Mouse (Mus musculus) intestine, embryonic 16.5 days (tissue): ENCODE data around the gene Klk9. TPM values are rescaled to one million over a fixed set of nuclear protein-coding genes. Genes with fewer than 3 reads are reported as not detected.

Experiments used
- ATAC-seq: fragments of 200-750 bp; cut with Nextera tagmentation; 2 replicates; pipeline ENCODE4 v1.8.0; 2017; ENCODE audit warnings: moderate TSS enrichment, moderate library complexity
- H3K27ac ChIP-seq: fragments of 300-500 bp; sonication (generic); 2 replicates; pipeline ENCODE4 v1.5.1; 2014; ENCODE audit warnings: mild to moderate bottlenecking, low read length
- H3K27me3 ChIP-seq: fragments of 300-500 bp; sonication (generic); replicated peaks from 2 replicates; pipeline ENCODE4 v1.6.1; 2014; ENCODE audit warnings: low read length, control low read depth, mixed read lengths; ENCODE audit not compliant: control insufficient read depth, insufficient read depth
- H3K36me3 ChIP-seq: fragments of 300-500 bp; sonication (generic); 2 replicates; pipeline ENCODE4 v1.6.1; 2014; ENCODE audit warnings: low read length, control low read depth; ENCODE audit not compliant: control insufficient read depth, insufficient read depth
- H3K4me1 ChIP-seq: fragments of 300-500 bp; sonication (generic); 2 replicates; pipeline ENCODE4 v1.6.1; 2014; ENCODE audit warnings: low read length, control low read depth, mixed read lengths; ENCODE audit not compliant: control insufficient read depth, insufficient read depth
- H3K4me2 ChIP-seq: fragments of 300-500 bp; sonication (generic); 2 replicates; pipeline ENCODE4 v1.6.1; 2014; ENCODE audit warnings: low read depth, low read length, control low read depth
- H3K4me3 ChIP-seq: fragments of 300-500 bp; sonication (generic); 2 replicates; pipeline ENCODE4 v1.5.1; 2014; ENCODE audit warnings: mild to moderate bottlenecking, low read length
- H3K9ac ChIP-seq: fragments of 300-500 bp; sonication (generic); 2 replicates; pipeline ENCODE4 v1.6.1; 2014; ENCODE audit warnings: low read depth, low read length
- H3K9me3 ChIP-seq: fragments of 300-500 bp; sonication (generic); 2 replicates; pipeline ENCODE4 v1.6.1; 2016; ENCODE audit warnings: low read length, control low read depth; ENCODE audit not compliant: control insufficient read depth
- WGBS: fragments of 180-500 bp; shearing (Covaris S2); extraction: QIAGEN DNeasy Blood & Tissue Kit; methylation state at CpG from one replicate; pipeline ENCODE4 v1.1.7; 2014; 5-methylcytosine and 5-hydroxymethylcytosine counted together
- polyA plus RNA-seq: library from polyadenylated mRNA; unstranded; fragments of >200 nt; fragmentation: Nextera tagmentation; extraction: Ambion mirVana; gene quantifications from 2 replicates; pipeline ENCODE4 v1.2.1, GENCODE M21; 2015

Gene Klk9
- polyA plus RNA-seq, 1 experiment from 2014 or later = not detected

- Histone ChIP-seq H3K36me3 (no peaks in the 10 kb centered on the region), H3K4me3 (peak overlapping the region; percentile 41), H3K4me2 (peak overlapping the region; percentile 87), H3K27me3 (peaks cover 5% of the 10 kb centered on the region; the same call in 1 of the 2 replicates), H3K4me1 (peaks cover 9% of the 10 kb centered on the region; the same call in 1 of the 2 replicates), H3K9me3 (no peaks in the 10 kb centered on the region), H3K27ac (no peak overlapping the region), H3K9ac (peak overlapping the region; percentile 62)
- WGBS = 8% methylated on average over 36 of the region's 36 CpGs
- ATAC-seq = peak; percentile 85
Measured at GRCm38 (mm10) chr7:43782275-43783265, 9.1 kb upstream of the Klk9 start.

DNA sequence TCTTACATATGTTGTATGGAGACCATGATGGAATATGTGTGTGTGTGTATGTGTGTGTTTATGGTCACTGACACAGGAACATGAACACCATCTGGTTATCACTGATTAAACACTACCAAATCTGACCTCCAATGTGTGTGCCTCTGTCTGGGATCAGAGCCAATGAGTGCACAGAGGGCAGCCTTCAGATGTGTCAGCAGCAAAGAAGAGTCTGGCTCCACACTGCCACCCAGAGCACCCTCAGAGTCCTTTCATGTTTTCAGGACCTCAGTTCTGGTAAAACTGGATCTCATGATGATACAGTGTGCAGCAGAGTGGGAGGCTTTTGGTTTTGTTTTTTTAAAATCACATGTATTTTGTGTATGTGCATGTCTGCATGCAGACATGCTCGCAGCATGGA lies 6.4 kb upstream of the Klk9 start:
- peaks cover 5% of the 10 kb centered on the region; the same call in 1 of the 2 replicates for H3K27me3 ChIP-seq
- H3K4me2 ChIP-seq = no peak overlapping the region
- H3K27ac ChIP-seq = no peak overlapping the region
- H3K9me3 ChIP-seq = no peaks in the 10 kb centered on the region
- H3K36me3 ChIP-seq = no peaks in the 10 kb centered on the region
- H3K9ac ChIP-seq = no peak overlapping the region
- ATAC-seq = no peak
- no peak overlapping the region for H3K4me3 ChIP-seq
- H3K4me1 ChIP-seq = peaks cover 9% of the 10 kb centered on the region; the same call in 1 of the 2 replicates
- WGBS = 82% methylated on average over 1 of the region's 1 CpGs

DNA sequence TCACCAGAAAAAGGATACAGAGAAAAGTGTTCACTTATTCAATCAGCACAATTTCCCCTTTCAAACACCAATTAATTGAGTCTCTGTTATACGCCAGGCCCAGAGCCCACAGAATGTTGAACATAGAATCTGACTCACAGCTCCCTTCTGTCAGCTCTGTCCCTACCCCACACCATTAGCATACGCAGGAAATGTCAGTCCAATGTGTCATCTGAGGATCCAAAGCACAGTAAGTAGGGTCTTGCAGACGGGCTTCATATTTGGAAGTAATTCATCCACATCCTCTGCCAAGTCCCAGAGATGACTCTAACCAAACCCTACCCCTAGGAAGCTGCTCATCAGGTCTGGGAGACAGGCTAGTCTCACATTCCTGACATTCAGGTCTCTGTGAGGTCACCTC lies 3.6 kb upstream of the Klk9 start:
- no peaks in the 10 kb centered on the region for H3K9me3 ChIP-seq
- no peaks in the 10 kb centered on the region; the same call in 1 of the 2 replicates for H3K27me3 ChIP-seq
- no peak overlapping the region for H3K4me2 ChIP-seq
- H3K4me1 ChIP-seq = no peaks in the 10 kb centered on the region
- H3K4me3 ChIP-seq = no peak overlapping the region
- no peak overlapping the region for H3K27ac ChIP-seq
- H3K9ac ChIP-seq = no peak overlapping the region
- 70% methylated on average over 3 of the region's 3 CpGs for WGBS
- ATAC-seq = no peak
- H3K36me3 ChIP-seq = no peaks in the 10 kb centered on the region

- Histone ChIP-seq H3K4me2 (no peak overlapping the region), H3K4me3 (no peak overlapping the region), H3K27me3 (no peaks in the 10 kb centered on the region), H3K36me3 (no peaks in the 10 kb centered on the region), H3K9ac (no peak overlapping the region), H3K27ac (no peak overlapping the region), H3K4me1 (no peaks in the 10 kb centered on the region), H3K9me3 (no peaks in the 10 kb centered on the region)
- no peak for ATAC-seq
- WGBS = 66% methylated on average over 2 of the region's 2 CpGs
Measured at GRCm38 (mm10) chr7:43789295-43789694, 2.4 kb upstream of the Klk9 start.

- Histone ChIP-seq H3K9me3 (no peaks in the 10 kb centered on the region), H3K4me3 (peak overlapping the region; percentile 57), H3K27ac (no peak overlapping the region), H3K27me3 (0 out of 2 replicates have a peak, but pooled peaks cover 3% of the 10 kb centered on the region), H3K4me1 (peaks cover 8% of the 10 kb centered on the region), H3K9ac (no peak overlapping the region; the same call in 1 of the 2 replicates), H3K36me3 (no peaks in the 10 kb centered on the region), H3K4me2 (peak overlapping the region; percentile 88)
- 8% methylated on average over 8 of the region's 8 CpGs for WGBS
- 0 out of 2 replicates have a peak, but pooled peaks have one; percentile 14 for ATAC-seq
Measured at GRCm38 (mm10) chr7:43796355-43796754, 4.7 kb downstream of the Klk9 start.

GRCm38 (mm10) chr7:43797333-43797769 lies 5.7 kb downstream of the Klk9 start, which contains the start of gene Klk8:
Gene Klk8 (plus strand): TSS chr7:43797577.
- peak within 1 kb of the TSS; percentile 88 for H3K4me2 ChIP-seq
- H3K27me3 ChIP-seq = 0 out of 2 replicates have a peak, but pooled peaks cover 3% of the 10 kb centered on the region
- peak; percentile 57; the same call in 1 of the 2 replicates for ATAC-seq
- H3K4me3 ChIP-seq = peak within 1 kb of the TSS; percentile 57
- no peaks in the 10 kb centered on the region for H3K9me3 ChIP-seq
- no peaks in the 10 kb centered on the region for H3K36me3 ChIP-seq
- H3K4me1 ChIP-seq = peaks cover 8% of the 10 kb centered on the region
- WGBS = under 1% methylated on average over 28 of the region's 28 CpGs
- H3K27ac ChIP-seq = no peak within 1 kb of the TSS
- H3K9ac ChIP-seq = peak within 1 kb of the TSS; percentile 58; the same call in 1 of the 2 replicates

GRCm38 (mm10) chr7:43797844-43798462 lies 6.3 kb downstream of the Klk9 start:
- ATAC-seq = 0 out of 2 replicates have a peak, but pooled peaks have one; percentile 16
- no peaks in the 10 kb centered on the region for H3K36me3 ChIP-seq
- H3K27ac ChIP-seq = no peak overlapping the region
- H3K9ac ChIP-seq = peak overlapping the region; percentile 58; the same call in 1 of the 2 replicates
- H3K4me2 ChIP-seq = peak overlapping the region; percentile 88
- H3K4me3 ChIP-seq = peak overlapping the region; percentile 57
- 0 out of 2 replicates have a peak, but pooled peaks cover 3% of the 10 kb centered on the region for H3K27me3 ChIP-seq
- no peaks in the 10 kb centered on the region for H3K9me3 ChIP-seq
- 35% methylated on average over 13 of the region's 13 CpGs for WGBS
- peaks cover 8% of the 10 kb centered on the region for H3K4me1 ChIP-seq

DNA sequence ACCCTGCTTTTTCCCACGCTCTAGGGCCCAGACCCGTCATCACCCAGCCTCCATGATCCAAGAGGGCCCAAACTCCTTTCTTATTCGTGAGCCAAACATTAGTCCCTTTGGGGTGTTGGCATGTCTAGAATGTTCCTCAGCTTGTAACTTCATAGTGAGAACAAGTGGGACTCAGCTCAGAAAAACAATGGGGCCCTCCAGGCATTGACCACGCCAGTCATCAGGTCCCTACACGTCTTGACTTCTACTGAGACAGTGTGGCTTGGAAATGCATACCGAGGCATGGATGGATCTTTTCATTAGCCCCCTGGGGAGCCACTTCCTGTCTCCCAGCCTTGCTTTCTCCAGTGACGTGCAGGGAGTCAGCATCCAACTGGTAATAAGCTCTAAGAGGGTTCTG lies 8.2 kb downstream of the Klk9 start:
- H3K4me1 ChIP-seq = peaks cover 8% of the 10 kb centered on the region
- no peaks in the 10 kb centered on the region for H3K9me3 ChIP-seq
- no peak overlapping the region for H3K4me3 ChIP-seq
- no peak for ATAC-seq
- no peak overlapping the region for H3K4me2 ChIP-seq
- no peak overlapping the region for H3K27ac ChIP-seq
- H3K27me3 ChIP-seq = 0 out of 2 replicates have a peak, but pooled peaks cover 3% of the 10 kb centered on the region
- 77% methylated on average over 7 of the region's 7 CpGs for WGBS
- no peaks in the 10 kb centered on the region for H3K36me3 ChIP-seq
- H3K9ac ChIP-seq = no peak overlapping the region

DNA sequence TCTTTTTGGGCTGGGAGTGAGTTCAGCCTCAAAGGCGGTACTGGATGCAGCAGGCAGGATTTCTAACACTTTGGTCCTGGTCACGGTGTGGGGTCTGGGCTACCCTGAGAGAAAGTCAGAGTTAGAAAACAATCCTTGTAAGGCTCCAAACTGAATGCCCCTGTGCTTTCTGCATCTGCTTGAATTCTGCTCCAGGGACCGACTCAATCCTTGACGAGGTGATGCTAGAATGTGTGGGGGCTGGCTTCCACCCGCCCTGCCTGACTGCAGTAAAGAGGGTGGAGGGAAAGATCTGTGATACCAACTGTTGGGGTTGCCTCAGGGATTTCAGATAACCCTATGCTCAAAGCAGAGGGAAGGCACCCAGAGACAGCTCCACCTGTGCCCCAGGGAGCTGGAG lies 19.3 kb downstream of the Klk9 start, which contains the start of gene Klk7:
Gene Klk7, plus strand, starts transcription at position 301 of the 400 bp plus-strand sequence.
- Histone ChIP-seq H3K36me3 (no peaks in the 10 kb centered on the region), H3K4me3 (no peak within 1 kb of the TSS), H3K27ac (no peak within 1 kb of the TSS), H3K9me3 (no peaks in the 10 kb centered on the region), H3K27me3 (no peaks in the 10 kb centered on the region), H3K4me1 (no peaks in the 10 kb centered on the region), H3K9ac (no peak within 1 kb of the TSS), H3K4me2 (no peak within 1 kb of the TSS)
- 46% methylated on average over 5 of the region's 5 CpGs for WGBS
- no peak for ATAC-seq
